Mouse (Mus musculus): Measurements from ENCODE around the gene Gpr1. TPM values are rescaled to one million over a fixed set of nuclear protein-coding genes. Genes with fewer than 3 reads are reported as not detected.
A peak's percentile ranks its signal among the peaks of the same experiment; 100 is the strongest.
"Not testable (repeated sequence)": the region's sequence is repeated elsewhere in the genome, so short reads cannot be mapped to it uniquely, and the experiment has no call there.

Gene Gpr1
- polyA plus RNA-seq, 1 experiment from 2014 or later: 0.66 TPM

GRCm38 (mm10) chr1:63176259-63176603 is 38.1 kb downstream of the Gpr1 start:
- peak overlapping the region; percentile 86 for H3K9ac ChIP-seq
- H3K4me1 ChIP-seq: peaks cover 26% of the 10 kb centered on the region
- WGBS: under 1% methylated on average over 14 of the region's 14 CpGs
- peaks cover 5% of the 10 kb centered on the region; the same call in 1 of the 2 replicates for H3K36me3 ChIP-seq (replicated peaks)
- no peaks in the 10 kb centered on the region for H3K9me3 ChIP-seq
- H3K27ac ChIP-seq: peak overlapping the region; percentile 92
- peak; percentile 64 for ATAC-seq (replicated peaks)
- H3K4me3 ChIP-seq: peak overlapping the region; percentile 72
- no peaks in the 10 kb centered on the region for H3K27me3 ChIP-seq (replicated peaks)
- H3K4me2 ChIP-seq: peak overlapping the region; percentile 83

- WGBS: 10% methylated on average over 11 of the region's 11 CpGs
- Histone ChIP-seq H3K4me2 (peak overlapping the region; percentile 83), H3K4me3 (peak overlapping the region; percentile 72), H3K9ac (peak overlapping the region; percentile 86), H3K27ac (peak overlapping the region; percentile 92), H3K9me3 (no peaks in the 10 kb centered on the region), H3K4me1 (peaks cover 26% of the 10 kb centered on the region), H3K27me3 (replicated peaks) (no peaks in the 10 kb centered on the region), H3K36me3 (replicated peaks) (peaks cover 8% of the 10 kb centered on the region; the same call in 1 of the 2 replicates)
- no peak for ATAC-seq (replicated peaks)
Observed at GRCm38 (mm10) chr1:63175853-63176252, 38.5 kb downstream of the Gpr1 start.

- Histone ChIP-seq H3K36me3 (replicated peaks) (peaks cover 39% of the 10 kb centered on the region), H3K4me3 (no peak overlapping the region), H3K9me3 (no peaks in the 10 kb centered on the region), H3K9ac (no peak overlapping the region), H3K4me2 (no peak overlapping the region), H3K4me1 (no peaks in the 10 kb centered on the region), H3K27me3 (replicated peaks) (no peaks in the 10 kb centered on the region), H3K27ac (no peak overlapping the region)
- 89% methylated on average over 2 of the region's 2 CpGs for WGBS
- ATAC-seq (replicated peaks): no peak
Observed at GRCm38 (mm10) chr1:63168638-63169037, 45.7 kb downstream of the Gpr1 start.

GRCm38 (mm10) chr1:63140231-63140630 is 74.1 kb downstream of the Gpr1 start:
- peaks cover 19% of the 10 kb centered on the region; the same call in 1 of the 2 replicates for H3K36me3 ChIP-seq (replicated peaks)
- H3K4me1 ChIP-seq: no peaks in the 10 kb centered on the region
- ATAC-seq (replicated peaks): no peak
- H3K27me3 ChIP-seq (replicated peaks): no peaks in the 10 kb centered on the region
- H3K27ac ChIP-seq: no peak overlapping the region
- 96% methylated on average over 13 of the region's 13 CpGs for WGBS
- no peak overlapping the region for H3K9ac ChIP-seq
- H3K4me3 ChIP-seq: no peak overlapping the region
- no peaks in the 10 kb centered on the region for H3K9me3 ChIP-seq
- H3K4me2 ChIP-seq: no peak overlapping the region

- ATAC-seq (replicated peaks); H3K9me3 ChIP-seq; H3K27ac ChIP-seq; H3K9ac ChIP-seq; H3K4me1 ChIP-seq; H3K4me3 ChIP-seq; H3K27me3 ChIP-seq (replicated peaks); H3K4me2 ChIP-seq: not testable (repeated sequence)
- peaks cover 12% of the 10 kb centered on the region; the same call in 1 of the 2 replicates for H3K36me3 ChIP-seq (replicated peaks)
- WGBS: 98% methylated on average over 1 of the region's 1 CpGs
Observed at GRCm38 (mm10) chr1:63138586-63138985, 75.8 kb downstream of the Gpr1 start.

DNA sequence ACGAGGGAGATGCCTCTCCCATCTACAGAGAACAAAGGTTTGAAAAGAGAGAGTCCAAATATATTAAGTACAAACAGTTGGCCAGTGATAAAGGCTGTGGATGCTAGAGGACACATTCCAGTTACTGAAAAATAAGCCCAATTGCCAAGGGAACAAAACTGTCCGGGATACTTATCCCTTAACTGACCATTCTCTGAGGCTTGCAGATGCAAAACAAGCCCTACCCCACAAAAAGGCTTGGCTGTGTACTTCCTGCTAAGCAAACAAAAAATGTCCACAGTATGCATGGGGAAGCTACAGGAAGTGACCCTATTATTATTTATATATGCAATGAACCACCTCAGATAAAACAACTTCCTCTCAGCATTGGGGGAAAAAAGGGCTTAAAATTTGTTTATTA is 76.4 kb downstream of the Gpr1 start:
- 80% methylated on average over 2 of the region's 2 CpGs for WGBS
- Histone ChIP-seq H3K27ac (no peak overlapping the region), H3K36me3 (replicated peaks) (peaks cover 9% of the 10 kb centered on the region; the same call in 1 of the 2 replicates), H3K27me3 (replicated peaks) (no peaks in the 10 kb centered on the region), H3K4me1 (no peaks in the 10 kb centered on the region), H3K9ac (no peak overlapping the region), H3K4me2 (no peak overlapping the region), H3K9me3 (no peaks in the 10 kb centered on the region), H3K4me3 (no peak overlapping the region)
- no peak for ATAC-seq (replicated peaks)

DNA sequence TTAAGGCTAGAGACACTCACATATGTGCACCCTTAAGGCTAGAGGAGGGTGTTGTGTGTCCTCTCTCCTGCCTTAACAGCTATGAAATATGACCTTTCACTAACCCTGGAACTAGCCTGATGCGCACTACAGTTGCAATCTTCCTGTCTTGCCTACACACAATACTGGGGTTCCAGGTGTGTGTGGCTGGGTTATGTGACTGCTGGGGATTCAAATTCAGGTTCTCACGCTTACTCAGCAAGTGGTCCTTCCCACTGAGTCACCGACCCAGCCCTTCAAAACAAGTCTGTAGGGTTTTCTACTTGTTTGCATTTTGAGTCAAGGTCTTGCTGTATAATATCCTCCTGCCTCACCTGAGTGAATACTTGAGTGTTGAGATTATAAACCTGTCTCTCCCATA is 79.8 kb downstream of the Gpr1 start:
- H3K9me3 ChIP-seq: no peaks in the 10 kb centered on the region
- no peak overlapping the region for H3K4me3 ChIP-seq
- no peak overlapping the region for H3K27ac ChIP-seq
- no peak overlapping the region for H3K4me2 ChIP-seq
- H3K27me3 ChIP-seq (replicated peaks): no peaks in the 10 kb centered on the region
- WGBS: 85% methylated on average over 3 of the region's 3 CpGs
- peaks cover 3% of the 10 kb centered on the region; the same call in 1 of the 2 replicates for H3K4me1 ChIP-seq
- H3K9ac ChIP-seq: no peak overlapping the region
- no peak for ATAC-seq (replicated peaks)
- peaks cover 9% of the 10 kb centered on the region; the same call in 1 of the 2 replicates for H3K36me3 ChIP-seq (replicated peaks)

Small RNAs within 50 kb of the gene (microRNA-seq; reads per million reads assigned to microRNA genes)
- gene Gm24557 (not detected), gene Gm27512 (not detected)

Other genes starting within 250 kb of the Gpr1 start
- gene Ino80d, start 99.9 kb downstream of the Gpr1 start, polyA plus RNA-seq (2015; fragmentation: Nextera tagmentation; extraction: Ambion mirVana): 10.3 and 12.7 TPM in 2 replicates
- gene Eef1b2, start 37.7 kb downstream of the Gpr1 start, polyA plus RNA-seq (2015; fragmentation: Nextera tagmentation; extraction: Ambion mirVana): 446 and 479 TPM in 2 replicates
- 132 and 136 TPM in 2 replicates for gene Ndufs1, start 37.7 kb downstream of the Gpr1 start, polyA plus RNA-seq (2015; fragmentation: Nextera tagmentation; extraction: Ambion mirVana)
- gene Zdbf2, start 58.7 kb upstream of the Gpr1 start, polyA plus RNA-seq (2015; fragmentation: Nextera tagmentation; extraction: Ambion mirVana): 40.9 and 52.5 TPM in 2 replicates
- 14.3 and 14.4 TPM in 2 replicates for gene Adam23, start 231.3 kb upstream of the Gpr1 start, polyA plus RNA-seq (2015; fragmentation: Nextera tagmentation; extraction: Ambion mirVana)

All from midbrain, embryonic 15.5 days (tissue).